Mouse (Mus musculus): Measurements from ENCODE around the gene Pogz. TPM values are rescaled to one million over a fixed set of nuclear protein-coding genes. Genes with fewer than 3 reads are reported as not detected.

Pogz gene
- total and polyA plus RNA-seq, 2 experiments from 2014 or later, result 5.8 to 22.3 TPM

DNA sequence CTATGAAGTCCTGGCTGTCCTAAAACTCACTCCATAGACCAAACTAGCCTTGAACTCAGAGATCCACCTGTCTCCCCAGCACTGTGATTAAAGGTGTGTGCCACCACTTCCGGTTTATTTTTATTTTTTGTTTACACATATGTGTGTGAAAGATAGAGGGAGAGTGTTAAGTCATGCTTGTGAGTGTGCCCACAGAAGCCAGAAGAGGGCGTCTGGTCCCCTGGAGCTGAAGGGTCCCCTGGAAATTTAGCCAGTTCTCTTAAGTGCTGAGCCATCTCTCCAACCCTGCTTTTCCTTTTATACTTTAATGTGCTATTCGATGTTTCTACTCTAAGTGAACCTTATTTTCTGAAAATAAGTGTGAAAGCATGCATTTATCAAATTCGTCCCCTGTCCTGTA is 25.7 kb upstream of the Pogz start:
- H3K9ac ChIP-seq (replicated peaks; ENCODE audit: low read depth, low read length), result no peak overlapping the region
- WGBS, result 12% methylated on average over 4 of the region's 4 CpGs
- peaks cover 4% of the 10 kb centered on the region; the same call in 1 of the 2 replicates for H3K4me1 ChIP-seq (ENCODE audit: control insufficient read depth, insufficient read depth)
- no peaks in the 10 kb centered on the region for H3K27me3 ChIP-seq (ENCODE audit: control insufficient read depth, insufficient read depth, low read length)
- H3K4me3 ChIP-seq (ENCODE audit: low read depth, low read length), result no peak overlapping the region
- DNase-seq (ENCODE audit: low spot score), result peak; percentile 47
- H3K27ac ChIP-seq (ENCODE audit: low read depth), result no peak overlapping the region
- peak overlapping the region; percentile 29 for H3K4me2 ChIP-seq (ENCODE audit: low read depth, low read length)
- TF ChIP-seq CTCF (IDR thresholded peaks at IDR 0.05; ENCODE audit: low read depth), result peak; percentile 56
- TF ChIP-seq EP300 (IDR thresholded peaks at IDR 0.05; ENCODE audit: low read depth), result no peak
- no peaks in the 10 kb centered on the region for H3K9me3 ChIP-seq (replicated peaks; ENCODE audit: control insufficient read depth, low read length)
- peak; percentile 49; the same call in 1 of the 2 replicates for ATAC-seq (ENCODE audit: insufficient read depth, low read depth)
- no peaks in the 10 kb centered on the region for H3K36me3 ChIP-seq (replicated peaks; ENCODE audit: control insufficient read depth, insufficient read depth, low read length)

DNA sequence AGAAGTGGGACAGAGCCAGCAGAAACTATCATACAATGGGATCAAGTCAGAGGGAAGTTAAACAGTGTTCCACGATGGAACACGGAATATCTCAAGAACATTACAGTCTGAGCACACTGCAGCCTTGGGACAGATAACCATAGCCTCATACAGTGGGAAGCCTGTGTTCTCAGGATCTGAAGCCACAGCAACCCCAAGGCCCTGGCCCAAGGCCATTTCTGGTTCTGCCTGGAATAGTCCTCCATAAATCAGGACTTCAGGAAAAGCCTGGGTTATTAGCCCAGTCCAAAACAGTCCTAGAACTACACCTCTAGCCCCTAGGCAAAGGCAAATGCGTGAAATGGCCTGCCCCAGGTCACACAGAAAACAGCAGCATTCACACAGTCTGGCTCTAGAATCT is 23.7 kb upstream of the Pogz start:
- H3K27me3 ChIP-seq (ENCODE audit: control insufficient read depth, insufficient read depth, low read length), result no peaks in the 10 kb centered on the region
- DNase-seq (ENCODE audit: low spot score) (no peak), ATAC-seq (ENCODE audit: insufficient read depth, low read depth) (no peak)
- H3K4me2 ChIP-seq (ENCODE audit: low read depth, low read length), result no peak overlapping the region
- 67% methylated on average over 3 of the region's 3 CpGs for WGBS
- H3K36me3 ChIP-seq (replicated peaks; ENCODE audit: control insufficient read depth, insufficient read depth, low read length), result no peaks in the 10 kb centered on the region
- H3K4me1 ChIP-seq (ENCODE audit: control insufficient read depth, insufficient read depth), result peaks cover 3% of the 10 kb centered on the region; the same call in 1 of the 2 replicates
- TF ChIP-seq EP300 (IDR thresholded peaks at IDR 0.05; ENCODE audit: low read depth) (no peak), CTCF (IDR thresholded peaks at IDR 0.05; ENCODE audit: low read depth) (no peak)
- no peak overlapping the region for H3K9ac ChIP-seq (replicated peaks; ENCODE audit: low read depth, low read length)
- H3K9me3 ChIP-seq (replicated peaks; ENCODE audit: control insufficient read depth, low read length), result no peaks in the 10 kb centered on the region
- no peak overlapping the region for H3K27ac ChIP-seq (ENCODE audit: low read depth)
- no peak overlapping the region for H3K4me3 ChIP-seq (ENCODE audit: low read depth, low read length)

DNA sequence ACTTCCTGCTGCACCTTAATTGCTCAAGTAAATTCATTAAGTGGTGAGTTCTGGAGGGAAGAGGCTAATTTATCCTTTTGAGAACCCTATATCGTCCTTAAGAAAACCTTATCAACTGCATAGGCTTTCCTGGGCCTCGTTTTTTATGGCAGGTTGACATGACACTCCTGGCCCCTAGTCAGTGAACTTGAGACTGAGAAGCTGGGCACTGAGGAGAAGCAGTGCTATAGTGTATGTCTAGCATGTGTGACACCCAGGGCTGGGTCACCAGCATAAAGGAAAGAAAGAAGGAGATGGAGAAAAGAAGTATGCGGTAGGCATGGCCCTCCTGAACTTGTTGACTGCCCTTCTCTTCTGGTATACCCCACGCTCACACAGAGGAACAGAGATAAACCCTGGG is 23.3 kb upstream of the Pogz start:
- H3K27me3 ChIP-seq (ENCODE audit: control insufficient read depth, insufficient read depth, low read length), result no peaks in the 10 kb centered on the region
- DNase-seq (ENCODE audit: low spot score), result no peak

DNA sequence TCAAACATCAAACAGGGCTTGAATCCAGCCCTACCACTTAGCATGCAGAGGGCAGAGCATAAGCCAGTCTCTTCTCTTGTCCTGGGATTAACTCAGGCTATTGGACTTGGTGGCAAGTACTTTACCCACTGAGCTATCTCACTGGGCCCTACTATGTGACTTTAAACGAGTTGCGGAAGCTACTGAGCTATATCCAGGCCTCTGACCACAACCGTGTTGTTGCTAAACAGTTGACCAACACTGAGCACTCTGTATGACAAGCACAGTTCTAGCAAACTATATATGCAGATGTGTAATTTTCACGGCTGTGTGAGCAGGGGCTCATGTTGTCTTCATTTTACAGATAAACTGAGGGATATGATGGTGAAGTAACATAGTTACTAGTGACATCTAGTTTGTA is 22.7 kb upstream of the Pogz start:
- no peak overlapping the region for H3K9ac ChIP-seq (replicated peaks; ENCODE audit: low read depth, low read length)
- H3K36me3 ChIP-seq (replicated peaks; ENCODE audit: control insufficient read depth, insufficient read depth, low read length), result no peaks in the 10 kb centered on the region
- no peak overlapping the region for H3K27ac ChIP-seq (ENCODE audit: low read depth)
- H3K9me3 ChIP-seq (replicated peaks; ENCODE audit: control insufficient read depth, low read length), result no peaks in the 10 kb centered on the region
- DNase-seq (ENCODE audit: low spot score), result no peak
- H3K4me1 ChIP-seq (ENCODE audit: control insufficient read depth, insufficient read depth), result peaks cover under 1% of the 10 kb centered on the region; the same call in 1 of the 2 replicates
- TF ChIP-seq EP300 (IDR thresholded peaks at IDR 0.05; ENCODE audit: low read depth), result no peak
- TF ChIP-seq CTCF (IDR thresholded peaks at IDR 0.05; ENCODE audit: low read depth), result no peak
- ATAC-seq (ENCODE audit: insufficient read depth, low read depth), result no peak
- no peak overlapping the region for H3K4me3 ChIP-seq (ENCODE audit: low read depth, low read length)
- 76% methylated on average over 4 of the region's 4 CpGs for WGBS
- H3K4me2 ChIP-seq (ENCODE audit: low read depth, low read length), result no peak overlapping the region
- no peaks in the 10 kb centered on the region for H3K27me3 ChIP-seq (ENCODE audit: control insufficient read depth, insufficient read depth, low read length)

More for the DNA sequence above, 23.3 kb upstream of the Pogz start:
- Histone ChIP-seq H3K36me3 (replicated peaks; ENCODE audit: control insufficient read depth, insufficient read depth, low read length) (no peaks in the 10 kb centered on the region), H3K4me3 (ENCODE audit: low read depth, low read length) (no peak overlapping the region), H3K27ac (ENCODE audit: low read depth) (no peak overlapping the region), H3K4me2 (ENCODE audit: low read depth, low read length) (no peak overlapping the region), H3K9me3 (replicated peaks; ENCODE audit: control insufficient read depth, low read length) (no peaks in the 10 kb centered on the region), H3K4me1 (ENCODE audit: control insufficient read depth, insufficient read depth) (no peaks in the 10 kb centered on the region), H3K9ac (replicated peaks; ENCODE audit: low read depth, low read length) (no peak overlapping the region)
- no peak for ATAC-seq (ENCODE audit: insufficient read depth, low read depth)
- WGBS, result 64% methylated on average over 4 of the region's 4 CpGs
- no peak for TF ChIP-seq EP300 (IDR thresholded peaks at IDR 0.05; ENCODE audit: low read depth)
- TF ChIP-seq CTCF (IDR thresholded peaks at IDR 0.05; ENCODE audit: low read depth), result no peak

DNA sequence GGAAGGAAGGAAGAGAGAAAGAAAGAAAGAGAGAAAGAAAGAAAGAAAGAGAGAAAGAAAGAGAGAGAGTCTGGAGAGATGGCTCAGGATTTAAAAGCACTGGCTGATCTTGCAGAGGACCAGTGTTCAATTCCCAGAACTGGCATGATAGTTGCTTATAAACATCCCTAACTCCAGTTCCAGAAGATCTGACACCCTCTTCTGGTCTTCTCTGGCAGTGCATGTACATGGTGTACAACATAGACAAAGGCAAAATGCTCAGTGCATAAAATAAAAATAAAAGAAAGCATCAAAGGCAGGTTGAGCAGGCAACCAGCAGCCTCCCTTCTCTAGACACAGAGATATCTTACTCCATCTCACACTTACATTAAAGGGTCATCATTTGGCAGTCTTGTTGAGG is 21.8 kb upstream of the Pogz start:
- H3K36me3 ChIP-seq (replicated peaks; ENCODE audit: control insufficient read depth, insufficient read depth, low read length), result no peaks in the 10 kb centered on the region
- no peak overlapping the region for H3K4me3 ChIP-seq (ENCODE audit: low read depth, low read length)
- no peaks in the 10 kb centered on the region for H3K27me3 ChIP-seq (ENCODE audit: control insufficient read depth, insufficient read depth, low read length)
- DNase-seq (ENCODE audit: low spot score) (no peak), ATAC-seq (ENCODE audit: insufficient read depth, low read depth) (no peak)
- H3K9ac ChIP-seq (replicated peaks; ENCODE audit: low read depth, low read length), result no peak overlapping the region
- no peak overlapping the region for H3K27ac ChIP-seq (ENCODE audit: low read depth)
- TF ChIP-seq EP300 (IDR thresholded peaks at IDR 0.05; ENCODE audit: low read depth) (no peak), CTCF (IDR thresholded peaks at IDR 0.05; ENCODE audit: low read depth) (no peak)
- peaks cover 5% of the 10 kb centered on the region; the same call in 1 of the 2 replicates for H3K4me1 ChIP-seq (ENCODE audit: control insufficient read depth, insufficient read depth)
- no peak overlapping the region for H3K4me2 ChIP-seq (ENCODE audit: low read depth, low read length)
- no peaks in the 10 kb centered on the region for H3K9me3 ChIP-seq (replicated peaks; ENCODE audit: control insufficient read depth, low read length)

DNA sequence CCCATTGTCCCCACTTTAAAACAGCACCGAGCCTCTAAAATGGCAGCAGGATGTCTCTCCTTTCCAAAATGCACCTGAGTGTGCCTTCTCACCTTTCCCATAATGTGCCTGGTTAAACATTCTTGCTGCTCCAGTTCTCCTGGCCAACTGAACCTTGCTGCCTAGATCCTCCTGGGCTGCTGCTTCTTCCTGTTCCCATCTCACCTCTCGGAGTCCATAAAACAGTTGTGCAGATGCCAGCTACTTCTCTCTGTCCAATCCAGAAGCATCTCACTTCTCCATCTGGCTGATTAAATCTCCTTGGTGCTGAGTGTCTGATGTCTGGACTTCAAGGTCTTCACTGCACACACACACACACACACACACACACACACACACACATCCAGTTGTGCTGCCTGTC is 19.6 kb upstream of the Pogz start:
- DNase-seq (ENCODE audit: low spot score), result no peak
- WGBS, result 70% methylated on average over 2 of the region's 2 CpGs
- Histone ChIP-seq H3K36me3 (replicated peaks; ENCODE audit: control insufficient read depth, insufficient read depth, low read length) (no peaks in the 10 kb centered on the region), H3K27ac (ENCODE audit: low read depth) (no peak overlapping the region), H3K4me2 (ENCODE audit: low read depth, low read length) (no peak overlapping the region), H3K9me3 (replicated peaks; ENCODE audit: control insufficient read depth, low read length) (no peaks in the 10 kb centered on the region), H3K27me3 (ENCODE audit: control insufficient read depth, insufficient read depth, low read length) (no peaks in the 10 kb centered on the region), H3K4me1 (ENCODE audit: control insufficient read depth, insufficient read depth) (peaks cover 5% of the 10 kb centered on the region; the same call in 1 of the 2 replicates), H3K4me3 (ENCODE audit: low read depth, low read length) (no peak overlapping the region), H3K9ac (replicated peaks; ENCODE audit: low read depth, low read length) (no peak overlapping the region)
- ATAC-seq (ENCODE audit: insufficient read depth, low read depth), result no peak
- TF ChIP-seq EP300 (IDR thresholded peaks at IDR 0.05; ENCODE audit: low read depth) (no peak), CTCF (IDR thresholded peaks at IDR 0.05; ENCODE audit: low read depth) (no peak)
